Mouse (Mus musculus) naive thymus-derived CD4-positive, alpha-beta T cell, adult 2 months (primary cell): ENCODE measurements around the gene Galnt15.
A peak's percentile ranks its signal among the peaks of the same experiment; 100 is the strongest.

Experiments
- DNase-seq: peaks from one replicate; pipeline ENCODE4 v3.0.0-alpha.2; 2011; ENCODE audit warnings: low read depth

Gene Galnt15

GRCm38 (mm10) chr14:32028681-32029091 is at the start of gene Galnt15:
Gene Galnt15 (plus strand): TSS chr14:32028989.
- no peak for DNase-seq

- no peak for DNase-seq
Measured at GRCm38 (mm10) chr14:31994021-31994420, 34.8 kb upstream of the Galnt15 start.

- DNase-seq = no peak
Measured at GRCm38 (mm10) chr14:32000941-32001340, 27.8 kb upstream of the Galnt15 start.

GRCm38 (mm10) chr14:32002502-32003338 is 26.1 kb upstream of the Galnt15 start:
- no peak for DNase-seq

GRCm38 (mm10) chr14:32003904-32004596 is 24.7 kb upstream of the Galnt15 start:
- DNase-seq = no peak

- peak; percentile 4 for DNase-seq
Measured at GRCm38 (mm10) chr14:32005673-32006261, 23.0 kb upstream of the Galnt15 start.

GRCm38 (mm10) chr14:32007654-32008335 is 21.0 kb upstream of the Galnt15 start:
- no peak for DNase-seq

GRCm38 (mm10) chr14:32009715-32010114 is 19.1 kb upstream of the Galnt15 start:
- DNase-seq = no peak

- no peak for DNase-seq
Measured at GRCm38 (mm10) chr14:32011547-32012304, 17.1 kb upstream of the Galnt15 start.

- no peak for DNase-seq
Measured at GRCm38 (mm10) chr14:32015131-32015770, 13.5 kb upstream of the Galnt15 start.

GRCm38 (mm10) chr14:32016466-32016865 is 12.3 kb upstream of the Galnt15 start:
- DNase-seq = no peak

- DNase-seq = no peak
Measured at GRCm38 (mm10) chr14:32016921-32017320, 11.9 kb upstream of the Galnt15 start.

- no peak for DNase-seq
Measured at GRCm38 (mm10) chr14:32017448-32017847, 11.3 kb upstream of the Galnt15 start.

GRCm38 (mm10) chr14:32019091-32019490 is 9.7 kb upstream of the Galnt15 start:
- no peak for DNase-seq

GRCm38 (mm10) chr14:32021967-32022366 is 6.8 kb upstream of the Galnt15 start:
- no peak for DNase-seq

GRCm38 (mm10) chr14:32022450-32022849 is 6.3 kb upstream of the Galnt15 start:
- peak; percentile 8 for DNase-seq

GRCm38 (mm10) chr14:32023891-32024290 is 4.9 kb upstream of the Galnt15 start:
- no peak for DNase-seq

GRCm38 (mm10) chr14:32027218-32027617 is 1.6 kb upstream of the Galnt15 start:
- DNase-seq = no peak

GRCm38 (mm10) chr14:32029411-32029992 is 713 bp downstream of the Galnt15 start:
- no peak for DNase-seq

GRCm38 (mm10) chr14:32030073-32030472 is 1.3 kb downstream of the Galnt15 start:
- no peak for DNase-seq

GRCm38 (mm10) chr14:32032522-32032921 is 3.7 kb downstream of the Galnt15 start:
- peak; percentile 53 for DNase-seq
